Mouse (Mus musculus): Measurements from ENCODE around the gene Minos1. TPM values are rescaled to one million over a fixed set of nuclear protein-coding genes. Genes with fewer than 3 reads are reported as not detected.

Minos1 gene
- polyA plus RNA-seq, 1 experiment = 186 TPM

DNA sequence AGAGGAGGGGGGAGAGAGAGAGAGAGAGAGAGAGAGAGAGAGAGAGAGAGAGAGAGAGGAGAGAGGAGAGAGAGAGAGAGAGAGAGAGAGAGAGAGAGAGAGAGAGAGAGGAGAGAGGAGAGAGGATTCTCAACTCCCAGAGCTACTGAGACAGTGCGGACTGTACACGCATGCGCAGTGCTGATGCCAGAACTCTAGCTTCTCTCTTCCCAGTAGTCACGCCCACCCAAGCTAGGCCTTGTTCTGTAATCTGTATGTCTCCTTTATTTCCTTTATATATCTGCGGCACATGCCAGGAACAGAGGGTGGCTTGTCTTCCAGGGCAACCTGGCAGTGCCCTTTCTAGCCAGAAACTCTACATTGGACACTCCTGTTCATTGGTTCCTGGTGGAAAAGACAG lies 66.1 kb downstream of the Minos1 start:
- DNase-seq (ENCODE audit: low spot score) = no peak

DNA sequence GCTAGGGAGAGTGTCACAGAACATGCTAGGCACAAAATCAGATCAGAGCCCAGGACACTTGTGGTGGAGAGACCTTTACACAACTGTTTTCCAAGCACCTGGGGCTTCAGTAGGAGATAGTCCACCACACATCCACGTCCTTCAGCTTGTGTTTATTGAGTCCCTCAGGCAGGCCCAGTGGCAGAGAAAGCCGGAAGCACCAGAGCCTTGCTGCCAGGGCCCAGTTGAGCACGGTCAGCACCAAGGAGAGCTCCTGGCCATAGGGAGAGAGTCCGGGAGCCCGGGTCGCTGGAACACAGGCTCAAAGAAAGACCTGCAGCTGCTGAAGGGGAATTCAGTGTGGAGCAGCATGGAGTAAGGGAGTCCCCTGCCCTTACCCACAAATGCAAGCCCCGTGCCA lies 71.3 kb downstream of the Minos1 start:
- DNase-seq (ENCODE audit: low spot score) = no peak

DNA sequence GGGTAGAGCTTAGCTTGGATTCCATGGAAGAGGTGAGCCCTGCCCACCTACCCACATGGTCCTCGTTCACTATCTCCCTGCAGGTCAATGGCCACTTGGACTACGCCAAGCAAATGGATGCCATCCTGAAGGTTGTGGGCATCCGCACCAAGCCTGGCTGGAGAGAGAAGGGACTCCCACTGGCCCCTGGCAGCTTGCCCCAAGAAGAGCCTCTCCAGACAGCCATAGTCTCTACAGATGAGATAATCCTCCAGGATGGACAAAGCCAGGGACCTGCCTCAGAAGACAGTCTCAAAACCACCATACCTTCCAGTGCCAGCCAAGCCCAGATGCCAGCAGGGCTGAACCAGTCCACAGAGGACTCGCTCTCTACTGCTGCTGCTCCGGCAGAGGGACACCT lies 72.9 kb downstream of the Minos1 start:
- no peak for DNase-seq (ENCODE audit: low spot score)

DNA sequence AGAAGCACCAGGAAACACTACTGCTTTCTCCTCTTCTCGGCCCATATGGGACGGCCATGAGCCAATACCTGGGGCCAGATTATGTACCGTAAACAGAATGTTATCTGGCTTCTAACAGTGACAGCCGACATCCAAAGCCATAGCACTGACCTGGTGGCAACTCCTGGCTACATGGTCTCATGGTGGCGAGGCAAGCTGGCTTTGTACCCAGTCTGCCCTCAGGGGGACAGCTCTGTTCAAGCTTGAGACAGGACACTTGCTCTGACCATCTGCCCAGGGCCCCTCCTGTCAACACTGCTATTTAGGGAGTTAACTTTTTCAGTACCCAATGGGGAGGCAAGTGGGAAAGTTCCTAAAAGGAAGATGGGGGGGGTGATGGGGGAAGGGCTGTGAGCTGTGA lies 73.6 kb downstream of the Minos1 start:
- no peak for DNase-seq (ENCODE audit: low spot score)

DNA sequence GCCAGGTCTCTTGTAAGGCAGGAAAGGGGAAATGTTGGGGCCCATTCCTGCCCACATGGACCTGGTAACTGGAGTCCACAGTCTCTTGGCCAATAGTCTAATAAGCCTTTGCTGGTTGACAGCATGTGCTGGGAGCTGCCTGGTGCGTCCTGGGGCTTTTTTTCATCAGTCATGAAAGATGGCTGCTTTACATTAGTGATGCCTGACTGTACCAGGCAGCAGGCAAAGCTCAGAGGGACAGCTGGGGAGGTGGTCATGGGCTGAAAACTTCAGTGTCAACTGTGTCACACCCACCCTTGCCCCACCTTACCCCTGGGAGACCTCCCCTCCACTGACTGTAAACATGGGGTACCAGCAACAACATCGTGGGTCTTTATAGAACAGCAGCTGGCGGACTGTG lies 75.2 kb downstream of the Minos1 start:
- DNase-seq (ENCODE audit: low spot score) = no peak

DNA sequence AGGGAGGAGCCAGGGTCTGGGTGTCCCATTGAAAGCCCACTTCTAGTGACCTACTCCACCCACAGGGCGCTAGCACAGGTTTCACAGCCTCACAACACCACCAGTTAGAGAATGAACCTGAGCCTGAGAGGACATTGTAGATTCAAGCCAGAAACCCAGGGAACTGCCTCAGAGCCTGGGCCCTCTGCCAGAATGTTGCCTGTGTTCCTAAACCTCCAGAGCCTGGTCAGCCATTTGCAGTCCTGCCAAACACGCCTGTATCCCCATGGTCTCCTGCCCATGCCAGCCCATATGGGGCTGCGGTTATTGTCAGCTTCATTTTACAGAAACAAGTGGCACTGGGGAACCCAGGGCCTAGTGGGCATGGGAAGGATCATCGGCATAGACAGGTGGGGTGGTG lies 75.6 kb downstream of the Minos1 start:
- DNase-seq (ENCODE audit: low spot score) = no peak

DNA sequence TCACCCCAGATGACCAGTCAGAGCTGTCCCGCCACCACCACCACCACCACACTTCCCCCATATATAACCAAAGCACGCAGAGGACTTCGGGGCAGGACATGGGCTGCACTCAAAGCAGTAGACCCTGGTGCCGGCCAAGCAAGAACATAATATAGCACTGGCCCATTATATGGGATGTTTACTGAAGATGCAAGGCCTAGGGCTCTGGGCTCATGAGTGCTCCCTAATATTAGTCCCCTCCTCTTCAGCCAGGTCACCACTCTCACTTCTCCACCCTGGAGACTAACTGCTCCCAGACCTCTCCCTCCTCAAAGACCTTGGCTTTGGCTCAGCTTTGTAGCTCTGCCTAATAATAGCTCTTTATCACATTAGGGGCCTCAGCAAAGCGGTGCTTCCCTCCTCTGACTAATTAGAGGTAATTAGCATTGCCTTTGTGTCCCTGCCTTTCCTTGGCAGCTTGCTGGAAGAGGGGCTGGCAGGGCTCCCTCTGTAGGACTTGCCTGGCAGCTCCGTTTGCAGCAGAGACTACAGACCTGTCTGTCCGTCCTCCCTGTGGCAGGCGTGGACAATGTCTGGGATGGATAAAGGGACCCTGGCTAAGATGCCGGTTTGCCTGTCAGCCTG lies 76.5 kb downstream of the Minos1 start:
- DNase-seq (ENCODE audit: low spot score) = no peak

DNA sequence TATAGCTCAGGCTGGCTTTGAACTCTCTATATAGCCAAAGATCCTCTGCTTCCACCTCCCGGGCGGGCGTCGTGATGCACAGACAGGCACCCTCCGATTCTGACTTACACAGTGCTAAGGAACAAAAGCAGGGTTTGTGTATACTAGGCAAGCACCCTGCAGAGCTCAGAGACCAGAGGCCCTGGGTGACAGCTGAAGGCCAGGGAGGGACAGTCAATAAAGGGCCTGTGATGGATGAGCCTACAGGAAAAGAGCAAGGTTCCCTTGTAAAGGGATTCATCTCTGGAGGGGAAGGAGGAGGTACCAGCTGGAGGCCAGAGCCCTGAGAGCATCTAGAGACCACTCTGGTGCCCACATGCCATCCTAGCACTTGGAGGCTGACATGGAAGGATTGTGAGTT lies 77.5 kb downstream of the Minos1 start:
- DNase-seq (ENCODE audit: low spot score) = no peak

DNA sequence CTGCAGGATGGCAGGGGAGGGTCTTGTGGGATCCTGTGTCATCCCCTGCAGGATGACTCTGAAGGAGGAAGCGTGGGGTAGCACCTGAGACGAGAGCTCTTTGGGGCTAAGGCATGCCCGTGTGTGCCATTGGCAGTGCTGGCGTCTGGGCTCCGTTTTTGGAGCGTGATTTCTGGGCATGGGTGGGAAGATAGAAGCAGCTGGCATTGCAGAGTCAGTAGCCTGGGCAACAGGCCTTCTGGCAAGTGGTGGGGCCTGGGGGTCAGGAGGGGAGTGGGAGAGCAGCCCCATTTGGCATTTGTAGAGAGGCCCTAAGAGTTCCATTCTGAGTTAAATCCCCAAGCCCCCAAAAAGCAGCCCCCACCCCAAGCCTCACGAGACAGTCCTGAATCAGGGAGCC lies 78.1 kb downstream of the Minos1 start:
- no peak for DNase-seq (ENCODE audit: low spot score)

Other genes with a start within 250 kb of the Minos1 start
- gene Otud3, start 217.2 kb downstream of the Minos1 start, polyA plus RNA-seq (2012; rRNA removed) = 5.0 and 7.0 TPM in 2 replicates
- gene Rnf186, start 164.0 kb downstream of the Minos1 start, polyA plus RNA-seq (2012; rRNA removed) = 0.43 and 0.61 TPM in 2 replicates
- gene Tmco4, start 158.2 kb downstream of the Minos1 start, polyA plus RNA-seq (2012; rRNA removed) = 28.8 and 31.0 TPM in 2 replicates
- 0.06 and 0.07 TPM in 2 replicates for gene Htr6, start 55.5 kb downstream of the Minos1 start, polyA plus RNA-seq (2012; rRNA removed)
- 323 and 360 TPM in 2 replicates for gene Nbl1, start 38.1 kb downstream of the Minos1 start, polyA plus RNA-seq (2012; rRNA removed)
- gene Capzb, start 61.8 kb upstream of the Minos1 start, polyA plus RNA-seq (2012; rRNA removed) = 297 and 375 TPM in 2 replicates
- gene Pqlc2, start 179.6 kb upstream of the Minos1 start, polyA plus RNA-seq (2012; rRNA removed) = 10.2 and 11.6 TPM in 2 replicates
- 8.7 and 15.3 TPM in 2 replicates for gene Akr7a5, start 179.6 kb upstream of the Minos1 start, polyA plus RNA-seq (2012; rRNA removed)
- 40.5 and 42.4 TPM in 2 replicates for gene Mrto4, start 221.5 kb upstream of the Minos1 start, polyA plus RNA-seq (2012; rRNA removed)
- 41.3 and 43.8 TPM in 2 replicates for gene Emc1, start 221.5 kb upstream of the Minos1 start, polyA plus RNA-seq (2012; rRNA removed)
- gene Ubr4, start 221.5 kb upstream of the Minos1 start, polyA plus RNA-seq (2012; rRNA removed) = 169 and 190 TPM in 2 replicates

Data from urinary bladder, adult 2 months (tissue).